Mouse (Mus musculus) small intestine, adult 2 months (tissue): ENCODE measurements at regions not wholly inside any gene's neighbourhood (a gene's known extent, or its start where the extent isn't known, plus 50 kb on each side); places are given as distances from the start of the nearest gene placed in this dataset.

Experiments used
- CTCF ChIP-seq: fragments of 200-500 bp; IDR thresholded peaks from 2 replicates; pipeline ENCODE4 v1.5.1; 2012; ENCODE audit warnings: low read depth, mild to moderate bottlenecking, control low read depth, inconsistent platforms, low read length, moderate library complexity, mixed read lengths; ENCODE audit not compliant: insufficient replicate concordance, insufficient read length; ENCODE audit errors: extremely low read depth
- POLR2A ChIP-seq: fragments of 200-500 bp; IDR thresholded peaks from 2 replicates; pipeline ENCODE4 v1.6.1; 2012; ENCODE audit warnings: low read depth, mild to moderate bottlenecking, control low read depth, inconsistent platforms, low read length, moderate library complexity

DNA sequence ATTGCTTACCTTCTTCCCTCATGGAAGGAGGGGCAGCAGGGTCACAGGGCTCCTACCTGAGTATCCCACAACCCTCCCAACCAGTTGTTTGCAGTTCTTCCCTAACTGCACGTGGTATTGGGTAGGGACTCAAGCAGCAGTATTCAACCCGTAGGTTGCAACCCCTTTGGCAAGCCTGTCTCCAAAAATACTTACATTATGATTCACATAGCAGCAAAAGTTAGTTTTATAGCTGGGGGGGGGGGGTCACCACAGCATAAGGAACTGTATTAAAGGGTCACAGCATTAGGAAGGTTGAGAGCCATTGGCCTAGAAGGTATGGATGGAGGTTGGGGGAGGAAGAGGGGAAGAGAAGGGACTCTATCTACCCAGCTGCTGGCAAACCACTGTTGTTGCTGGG is 78.1 kb downstream of the 2410131K14Rik start:
- TF ChIP-seq POLR2A, result no peak
- no peak for TF ChIP-seq CTCF
